Mouse (Mus musculus) erythroblast, embryonic 14.5 days (primary cell): ENCODE results near the gene Gldc.

Experiments used
- GATA1 ChIP-seq: IDR thresholded peaks from 2 replicates; pipeline ENCODE4 v1.6.1; 2012; ENCODE audit warnings: low read length, inconsistent platforms, mixed read lengths
- TAL1 ChIP-seq: IDR thresholded peaks from 3 replicates; pipeline ENCODE4 v1.6.1; 2012; ENCODE audit warnings: low read length, inconsistent platforms, mixed read lengths

DNA sequence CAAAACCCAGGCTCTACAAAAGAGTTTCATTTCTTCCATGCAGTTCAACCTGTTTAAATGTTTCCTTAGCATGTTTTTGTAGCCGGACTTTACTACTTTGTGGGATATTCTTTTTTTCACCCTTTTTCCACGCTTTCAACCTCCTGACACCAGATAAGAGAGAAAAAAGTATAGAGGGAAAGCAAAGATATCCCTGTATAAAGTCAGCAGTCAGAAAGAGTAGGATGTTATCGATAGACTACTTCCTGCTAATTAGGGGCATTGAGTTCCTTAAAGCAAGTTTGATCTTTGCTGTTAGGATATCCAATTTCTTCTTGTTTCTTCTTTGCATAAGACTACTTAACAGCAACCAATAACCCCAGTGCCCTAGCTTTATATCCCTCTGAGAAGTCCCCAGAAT, 123.8 kb downstream of the Gldc start:
- TF ChIP-seq GATA1 (no peak), TAL1 (no peak)
